Mouse (Mus musculus) embryonic facial prominence, embryonic 10.5 days (tissue): ENCODE data around the gene Sgsm2. TPM values are rescaled to one million over a fixed set of nuclear protein-coding genes. Genes with fewer than 3 reads are reported as not detected.

Experiments used
- DNase-seq: peaks from one replicate; pipeline ENCODE4 v3.0.0-alpha.2; 2017; ENCODE audit warnings: low spot score
- H3K27ac ChIP-seq: fragments of 300-500 bp; sonication (generic); replicated peaks from 2 replicates; pipeline ENCODE4 v1.5.1; 2016; ENCODE audit warnings: mild to moderate bottlenecking
- H3K27me3 ChIP-seq: fragments of 300-500 bp; sonication (generic); replicated peaks from 2 replicates; pipeline ENCODE4 v1.6.1; 2016; ENCODE audit warnings: low read depth, mild to moderate bottlenecking; ENCODE audit not compliant: poor library complexity, severe bottlenecking
- H3K36me3 ChIP-seq: fragments of 300-500 bp; sonication (generic); replicated peaks from 2 replicates; pipeline ENCODE4 v1.6.1; 2016; ENCODE audit warnings: mild to moderate bottlenecking, moderate library complexity
- H3K4me1 ChIP-seq: fragments of 300-500 bp; sonication (generic); 2 replicates; pipeline ENCODE4 v1.6.1; 2016
- H3K4me3 ChIP-seq: fragments of 300-500 bp; sonication (generic); 2 replicates; pipeline ENCODE4 v1.5.1; 2016; ENCODE audit warnings: mild to moderate bottlenecking, moderate library complexity
- H3K9me3 ChIP-seq: fragments of 300-500 bp; sonication (generic); 2 replicates; pipeline ENCODE4 v1.6.1; 2016; ENCODE audit warnings: mild to moderate bottlenecking
- WGBS: fragments of 180-500 bp; shearing (Covaris S2); methylation state at CpG from one replicate; pipeline ENCODE4 v1.1.7; 2016; 5-methylcytosine and 5-hydroxymethylcytosine counted together
- polyA plus RNA-seq: library from polyadenylated mRNA; unstranded; fragments of >200 nt; fragmentation: Nextera tagmentation; extraction: Ambion mirVana; gene quantifications from 2 replicates; pipeline ENCODE4 v1.2.1, GENCODE M21; 2016

The Sgsm2 gene
- polyA plus RNA-seq, 1 experiment from 2014 or later = 4.4 TPM

DNA sequence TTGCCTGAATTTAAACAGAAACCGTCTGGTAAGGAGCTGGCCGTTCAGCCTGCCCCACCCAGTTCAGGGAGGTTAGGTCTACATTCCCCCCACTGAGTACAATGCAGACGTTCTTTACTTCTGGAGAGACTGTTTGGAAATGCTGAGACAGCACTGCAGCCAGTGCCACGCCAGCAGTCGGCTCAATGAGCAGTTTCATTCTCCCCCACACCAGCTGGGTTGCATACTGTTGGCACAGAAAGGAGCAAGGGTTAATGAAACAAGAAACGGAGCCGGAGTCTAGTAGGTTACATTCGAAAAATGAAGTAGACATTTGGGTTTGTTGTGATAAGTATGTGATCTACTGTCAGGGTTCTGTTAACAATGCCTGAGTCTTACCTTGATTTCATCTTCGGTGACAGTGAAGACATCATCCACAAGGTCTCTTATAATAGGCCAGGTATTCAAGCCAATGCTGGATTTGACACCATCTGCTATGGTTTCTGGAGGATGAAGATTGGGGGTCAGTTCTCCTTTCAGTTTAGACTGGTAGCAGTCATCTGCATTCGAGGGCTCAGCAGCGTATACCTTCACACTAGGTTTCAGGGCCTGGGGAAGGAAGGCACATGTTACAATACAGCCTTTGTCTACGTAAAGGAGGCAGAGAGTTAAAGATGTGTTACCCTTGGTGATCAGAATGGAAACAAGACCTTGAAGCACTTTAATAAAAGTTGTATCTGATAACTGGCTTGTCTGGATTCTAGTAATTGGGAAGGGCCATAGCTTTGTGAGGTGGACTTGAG is 11.9 kb upstream of the Sgsm2 start:
- Histone ChIP-seq H3K27me3 (no peaks in the 10 kb centered on the region), H3K36me3 (peaks cover 71% of the 10 kb centered on the region), H3K27ac (no peak overlapping the region), H3K4me3 (no peak overlapping the region), H3K9me3 (no peaks in the 10 kb centered on the region), H3K4me1 (no peaks in the 10 kb centered on the region)
- DNase-seq = no peak
- 86% methylated on average over 12 of the region's 12 CpGs for WGBS

GRCm38 (mm10) chr11:74907850-74908249 is 11.0 kb upstream of the Sgsm2 start:
- WGBS = 95% methylated on average over 6 of the region's 6 CpGs
- DNase-seq = no peak
- Histone ChIP-seq H3K4me3 (no peak overlapping the region), H3K9me3 (no peaks in the 10 kb centered on the region), H3K36me3 (peaks cover 81% of the 10 kb centered on the region), H3K27me3 (no peaks in the 10 kb centered on the region), H3K27ac (no peak overlapping the region), H3K4me1 (no peaks in the 10 kb centered on the region)

DNA sequence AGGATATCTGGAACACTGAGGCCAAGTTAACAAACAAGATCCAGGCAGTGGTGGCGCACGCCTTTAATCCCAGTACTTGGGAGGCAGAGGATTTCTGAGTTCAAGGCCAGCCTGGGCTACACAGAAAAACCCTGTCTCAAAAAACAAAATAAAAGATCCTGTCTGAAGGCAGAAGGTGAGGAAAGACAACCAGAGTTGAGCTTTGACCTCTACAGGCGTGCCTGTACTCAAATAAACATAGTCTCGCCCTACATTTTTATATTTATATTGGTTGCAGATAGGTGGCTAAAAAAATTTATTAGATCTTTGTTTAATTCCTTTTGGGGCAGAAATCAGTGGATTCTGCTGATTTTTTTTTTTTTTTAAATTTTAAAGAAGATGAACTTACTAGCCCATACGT is 5.6 kb upstream of the Sgsm2 start:
- WGBS = 91% methylated on average over 5 of the region's 5 CpGs
- Histone ChIP-seq H3K36me3 (peaks cover 82% of the 10 kb centered on the region), H3K4me1 (peaks cover 8% of the 10 kb centered on the region), H3K4me3 (no peak overlapping the region), H3K9me3 (no peaks in the 10 kb centered on the region), H3K27ac (no peak overlapping the region), H3K27me3 (no peaks in the 10 kb centered on the region)
- DNase-seq = no peak

GRCm38 (mm10) chr11:74901555-74901954 is 4.7 kb upstream of the Sgsm2 start:
- Histone ChIP-seq H3K4me3 (no peak overlapping the region), H3K27ac (no peak overlapping the region), H3K4me1 (peaks cover 16% of the 10 kb centered on the region), H3K36me3 (peaks cover 73% of the 10 kb centered on the region), H3K9me3 (no peaks in the 10 kb centered on the region), H3K27me3 (no peaks in the 10 kb centered on the region)
- DNase-seq = no peak
- 90% methylated on average over 6 of the region's 6 CpGs for WGBS

DNA sequence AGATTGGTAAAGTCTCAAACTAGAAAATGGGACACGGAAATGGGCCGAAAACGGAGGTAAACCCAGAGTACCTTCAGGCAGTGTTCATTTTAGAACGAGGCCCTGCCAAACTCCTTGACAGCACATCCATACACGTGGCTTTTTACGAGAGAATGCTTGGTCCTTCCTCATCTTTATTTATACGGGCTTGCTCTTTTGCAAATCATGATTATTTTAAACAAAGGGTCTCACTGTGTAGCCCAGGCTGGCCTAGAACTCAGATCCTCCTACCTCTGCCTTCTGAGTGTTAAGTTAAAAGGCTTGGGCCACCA is 1.6 kb upstream of the Sgsm2 start:
- whole genome bisulfite sequencing = 1% methylated on average over 7 of the region's 7 CpGs
- Histone ChIP-seq H3K27me3 (no peaks in the 10 kb centered on the region), H3K4me1 (peaks cover 25% of the 10 kb centered on the region), H3K36me3 (peaks cover 42% of the 10 kb centered on the region), H3K4me3 (peak overlapping the region; percentile 93), H3K9me3 (no peaks in the 10 kb centered on the region), H3K27ac (peak overlapping the region; percentile 88)
- DNase-seq = no peak

- H3K4me3 ChIP-seq = peak within 1 kb of the TSS; percentile 93
- H3K4me1 ChIP-seq = peaks cover 25% of the 10 kb centered on the region
- peaks cover 37% of the 10 kb centered on the region for H3K36me3 ChIP-seq
- H3K9me3 ChIP-seq = no peaks in the 10 kb centered on the region
- H3K27ac ChIP-seq = peak within 1 kb of the TSS; percentile 88
- under 1% methylated on average over 54 of the region's 54 CpGs for WGBS
- H3K27me3 ChIP-seq = no peaks in the 10 kb centered on the region
- peak; percentile 93 for DNase-seq
Measured at GRCm38 (mm10) chr11:74897678-74898516, 1.0 kb upstream of the Sgsm2 start, which contains the start of gene Tsr1. Gene Tsr1 (plus strand): TSS chr11:74898071.

DNA sequence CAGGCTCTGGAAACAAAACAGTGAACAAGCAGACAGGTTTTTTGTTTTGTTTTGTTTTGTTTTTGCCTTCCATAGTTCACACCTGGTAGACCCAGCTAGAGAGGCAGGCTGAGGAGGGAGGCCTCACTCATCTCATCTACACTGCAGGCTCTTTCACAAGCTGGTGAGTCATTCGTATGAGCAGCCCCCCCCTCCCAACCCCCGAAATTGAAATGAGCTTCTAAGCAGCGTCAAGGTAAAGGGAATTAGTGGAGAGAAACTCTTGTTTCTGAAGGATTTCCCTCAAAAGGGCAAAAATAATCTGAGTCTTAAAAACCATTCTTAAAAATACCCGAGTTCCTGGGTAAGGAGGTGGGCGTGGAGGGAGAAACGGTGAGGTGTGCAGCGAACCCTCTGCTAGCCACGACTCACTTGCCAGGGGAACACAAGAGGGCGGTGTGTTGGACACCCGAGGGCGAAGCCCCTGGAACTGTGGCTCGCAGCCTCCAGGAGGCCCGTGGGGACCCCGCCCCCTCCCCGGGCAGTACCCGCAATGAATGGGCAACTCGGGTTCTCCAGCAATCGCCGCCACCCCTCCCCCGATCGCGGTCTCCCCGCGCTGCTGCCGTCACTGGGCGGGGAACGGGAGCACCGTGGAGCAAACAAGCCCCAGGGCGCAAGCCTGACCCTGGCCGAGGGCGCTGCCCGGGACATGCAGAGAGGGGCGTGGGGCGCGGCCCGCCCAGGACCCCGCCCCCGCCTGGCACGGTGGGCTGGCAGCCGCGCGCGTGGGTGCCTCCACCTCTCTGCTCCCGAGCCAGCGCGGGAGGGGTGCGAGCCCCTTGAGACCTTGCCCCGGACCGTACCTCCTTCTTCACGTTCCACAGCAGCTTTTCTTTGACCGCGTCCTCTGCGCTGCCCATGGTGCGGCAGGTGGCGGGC is 620 bp downstream of the Sgsm2 start:
- Histone ChIP-seq H3K27ac (peak overlapping the region; percentile 88), H3K9me3 (no peaks in the 10 kb centered on the region), H3K36me3 (peaks cover 25% of the 10 kb centered on the region), H3K27me3 (no peaks in the 10 kb centered on the region), H3K4me3 (peak overlapping the region; percentile 93), H3K4me1 (peaks cover 25% of the 10 kb centered on the region)
- 2% methylated on average over 55 of the region's 55 CpGs for WGBS
- DNase-seq = peak; percentile 72

- no peak for DNase-seq
- peaks cover 25% of the 10 kb centered on the region for H3K4me1 ChIP-seq
- H3K36me3 ChIP-seq = peaks cover 8% of the 10 kb centered on the region
- 88% methylated on average over 4 of the region's 4 CpGs for WGBS
- H3K27me3 ChIP-seq = no peaks in the 10 kb centered on the region
- no peaks in the 10 kb centered on the region for H3K9me3 ChIP-seq
- H3K27ac ChIP-seq = no peak overlapping the region
- no peak overlapping the region for H3K4me3 ChIP-seq
Measured at GRCm38 (mm10) chr11:74894619-74895018, 2.2 kb downstream of the Sgsm2 start.

DNA sequence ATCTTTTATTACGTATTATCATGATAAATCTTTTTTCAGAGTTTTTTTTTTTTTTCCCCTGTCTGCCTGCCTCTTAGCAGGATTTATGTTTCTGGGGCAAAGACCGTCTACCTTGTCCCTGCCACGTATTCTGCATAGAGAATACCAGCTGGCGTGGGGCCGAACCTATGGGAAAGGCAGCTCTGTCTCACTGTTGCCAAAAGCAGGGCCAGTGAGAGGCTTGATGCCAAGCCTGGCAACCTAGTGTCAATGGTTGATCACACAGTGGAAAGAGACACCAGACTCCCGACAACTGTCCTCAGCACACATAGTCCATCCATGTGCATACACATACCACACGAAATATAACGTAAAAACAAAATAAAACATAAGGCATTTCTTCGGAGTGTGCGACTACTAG is 13.8 kb downstream of the Sgsm2 start:
- Histone ChIP-seq H3K36me3 (peaks cover 9% of the 10 kb centered on the region), H3K27me3 (no peaks in the 10 kb centered on the region)
- 96% methylated on average over 10 of the region's 10 CpGs for WGBS

DNA sequence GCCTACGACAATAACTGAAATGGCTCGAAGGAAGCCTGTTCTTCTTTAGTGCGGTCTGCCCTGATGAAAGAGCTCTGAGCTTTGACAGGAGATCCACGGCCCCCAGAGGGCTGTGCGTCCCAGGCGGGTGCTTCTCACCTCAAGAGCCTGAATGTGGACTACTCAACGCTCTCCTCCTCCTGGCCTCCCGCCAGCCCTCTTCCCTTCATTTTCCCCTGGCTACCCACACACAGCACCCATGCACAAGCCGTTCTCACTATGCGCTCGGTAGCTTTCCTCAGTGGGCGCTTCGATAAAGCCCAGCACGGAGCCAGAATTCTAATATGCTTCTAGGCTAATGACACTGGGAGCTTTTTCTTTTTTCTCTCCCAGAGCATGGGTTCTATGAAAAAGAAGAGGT is 14.9 kb downstream of the Sgsm2 start:
- 81% methylated on average over 14 of the region's 14 CpGs for WGBS
- no peak overlapping the region for H3K27ac ChIP-seq
- H3K36me3 ChIP-seq = peaks cover 9% of the 10 kb centered on the region
- no peak for DNase-seq
- peaks cover 3% of the 10 kb centered on the region for H3K4me1 ChIP-seq
- no peak overlapping the region for H3K4me3 ChIP-seq
- H3K9me3 ChIP-seq = no peaks in the 10 kb centered on the region
- H3K27me3 ChIP-seq = no peaks in the 10 kb centered on the region

More for the DNA sequence above, 13.8 kb downstream of the Sgsm2 start:
- H3K27ac ChIP-seq = no peak overlapping the region
- no peak overlapping the region for H3K4me3 ChIP-seq
- H3K4me1 ChIP-seq = no peaks in the 10 kb centered on the region
- DNase-seq = no peak
- H3K9me3 ChIP-seq = no peaks in the 10 kb centered on the region

GRCm38 (mm10) chr11:74880999-74881398 is 15.9 kb downstream of the Sgsm2 start:
- H3K27me3 ChIP-seq = no peaks in the 10 kb centered on the region
- WGBS = 91% methylated on average over 9 of the region's 9 CpGs
- H3K9me3 ChIP-seq = no peaks in the 10 kb centered on the region
- no peak overlapping the region for H3K4me3 ChIP-seq
- H3K4me1 ChIP-seq = peaks cover 11% of the 10 kb centered on the region
- DNase-seq = no peak
- H3K27ac ChIP-seq = no peak overlapping the region
- H3K36me3 ChIP-seq = peaks cover 9% of the 10 kb centered on the region

- WGBS = 3% methylated on average over 9 of the region's 9 CpGs
- H3K27me3 ChIP-seq = no peaks in the 10 kb centered on the region
- DNase-seq = peak; percentile 72
- no peak overlapping the region; the same call in 1 of the 2 replicates for H3K27ac ChIP-seq
- peak overlapping the region; percentile 14; the same call in 1 of the 2 replicates for H3K4me3 ChIP-seq
- peaks cover 23% of the 10 kb centered on the region for H3K4me1 ChIP-seq
- H3K36me3 ChIP-seq = no peaks in the 10 kb centered on the region
- no peaks in the 10 kb centered on the region for H3K9me3 ChIP-seq
Measured at GRCm38 (mm10) chr11:74876801-74877200, 20.1 kb downstream of the Sgsm2 start.
